In the genomic region with DNA sequence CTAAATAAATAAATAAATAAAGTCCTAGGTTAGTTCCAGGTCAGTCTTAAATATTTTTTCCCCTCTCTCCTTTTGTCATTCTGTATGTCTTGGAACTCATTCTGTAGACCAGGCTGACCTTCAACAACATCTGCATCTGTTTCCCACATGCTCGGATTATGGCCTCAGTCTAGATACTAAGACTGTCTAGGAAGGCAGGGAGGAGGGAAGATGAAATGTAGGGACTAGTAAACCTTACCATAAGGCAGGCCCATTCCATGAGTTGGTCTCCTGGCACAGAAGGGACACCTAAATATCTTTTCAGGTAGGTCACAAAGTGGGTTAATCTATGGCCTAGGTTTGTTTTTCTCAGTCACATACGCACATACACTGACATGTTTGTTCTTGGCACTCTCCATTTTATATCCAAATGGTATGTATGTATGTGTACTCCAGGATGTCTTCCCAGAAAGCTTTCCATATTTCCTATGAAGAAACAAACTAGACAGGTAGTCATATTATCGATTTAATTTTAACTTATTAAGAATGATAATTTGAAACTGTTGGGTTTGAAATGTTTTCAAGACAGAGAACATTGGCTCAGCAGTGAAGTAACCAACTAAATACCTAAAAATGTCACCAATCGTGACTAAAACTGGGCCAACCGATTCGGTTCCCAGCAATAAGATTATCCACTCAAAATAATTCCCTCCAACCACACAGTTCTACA, we compare ENCODE assay signal across 8 mouse cellular contexts. TPM values are rescaled to one million over a fixed set of nuclear protein-coding genes. Genes with fewer than 3 reads are reported as not detected.
DNase-seq lines count a peak whose midpoint lies in the region; ATAC-seq and TF ChIP-seq lines count a peak whose summit lies in the region.

No protein-coding gene starts in this region.

- peak overlapping the region; percentile 84 for H3K4me2 ChIP-seq in lung, embryonic 16.5 days (ENCODE audit: low read depth, low read length)
- peak overlapping the region; percentile 62 for H3K4me2 ChIP-seq in embryonic facial prominence, embryonic 12.5 days (replicated peaks)
- peak overlapping the region; percentile 62 for H3K4me2 ChIP-seq in intestine, postnatal 0 days (replicated peaks; ENCODE audit: low read depth)

- no peak for DNase-seq in lung, postnatal 36 days
- DNase-seq in retina, embryonic 14.5 days (ENCODE audit: low spot score), result peak; percentile 10
- no peak for DNase-seq in left cerebral cortex, postnatal 10 days (ENCODE audit: extremely low spot score in 1 of 2, low spot score in 2 of 2)
- no peak for DNase-seq in adrenal gland, adult 18-20 months (ENCODE audit: low spot score in 2 of 2)
- DNase-seq in thymus, postnatal 36 days, result no peak

- TF ChIP-seq CTCF in intestine, postnatal 0 days (IDR thresholded peaks at IDR 0.05; ENCODE audit: low read depth), result no peak

- peak overlapping the region; percentile 96 for H3K27ac ChIP-seq in lung, embryonic 16.5 days (ENCODE audit: low read length)
- H3K27ac ChIP-seq in embryonic facial prominence, embryonic 12.5 days, result peak overlapping the region; percentile 95
- H3K27ac ChIP-seq in intestine, postnatal 0 days (ENCODE audit: low read depth, low read length), result peak overlapping the region; percentile 93

- H3K9me3 ChIP-seq in lung, embryonic 16.5 days (ENCODE audit: control insufficient read depth, low read length), result no peaks in the 10 kb centered on the region
- no peaks in the 10 kb centered on the region for H3K9me3 ChIP-seq in embryonic facial prominence, embryonic 12.5 days
- H3K9me3 ChIP-seq in intestine, postnatal 0 days (ENCODE audit: control insufficient read depth), result no peaks in the 10 kb centered on the region

- H3K4me1 ChIP-seq in lung, embryonic 16.5 days (replicated peaks; ENCODE audit: control insufficient read depth, insufficient read depth, low read length), result peaks cover 12% of the 10 kb centered on the region
- H3K4me1 ChIP-seq in embryonic facial prominence, embryonic 12.5 days, result peaks cover 17% of the 10 kb centered on the region
- H3K4me1 ChIP-seq in intestine, postnatal 0 days (replicated peaks; ENCODE audit: control insufficient read depth, insufficient read depth, low read length), result no peaks in the 10 kb centered on the region

- peaks cover 5% of the 10 kb centered on the region for H3K36me3 ChIP-seq in lung, embryonic 16.5 days (ENCODE audit: control insufficient read depth, insufficient read depth, low read length)
- H3K36me3 ChIP-seq in embryonic facial prominence, embryonic 12.5 days, result peaks cover 20% of the 10 kb centered on the region
- H3K36me3 ChIP-seq in intestine, postnatal 0 days (ENCODE audit: control insufficient read depth, insufficient read depth), result peaks cover 6% of the 10 kb centered on the region; the same call in 1 of the 2 replicates

- peak overlapping the region; percentile 96 for H3K9ac ChIP-seq in lung, embryonic 16.5 days (ENCODE audit: low read length)
- H3K9ac ChIP-seq in embryonic facial prominence, embryonic 12.5 days, result peak overlapping the region; percentile 75
- H3K9ac ChIP-seq in intestine, postnatal 0 days (ENCODE audit: low read depth, low read length), result peak overlapping the region; percentile 82

- ATAC-seq in lung, embryonic 16.5 days (ENCODE audit: low read depth), result no peak
- ATAC-seq in embryonic facial prominence, embryonic 12.5 days (ENCODE audit: insufficient number of reproducible peaks, insufficient read depth, low FRiP score, low TSS enrichment), result no peak
- no peak for ATAC-seq in intestine, postnatal 0 days

- no peaks in the 10 kb centered on the region for H3K27me3 ChIP-seq in lung, embryonic 16.5 days (ENCODE audit: control insufficient read depth, insufficient read depth, low read depth, low read length)
- no peaks in the 10 kb centered on the region for H3K27me3 ChIP-seq in embryonic facial prominence, embryonic 12.5 days
- no peaks in the 10 kb centered on the region for H3K27me3 ChIP-seq in intestine, postnatal 0 days (replicated peaks; ENCODE audit: control insufficient read depth, insufficient read depth, low read length)

- intact Hi-C loops in left cerebral cortex, postnatal 10 days (cut with DNase I), result loop anchor here (5.0 kb wide), 1 partner anchor 99 kb away; a partner anchor contains a TSS

- peak overlapping the region; percentile 79 for H3K4me3 ChIP-seq in lung, embryonic 16.5 days (ENCODE audit: low read length)
- H3K4me3 ChIP-seq in embryonic facial prominence, embryonic 12.5 days, result peak overlapping the region; percentile 56
- peak overlapping the region; percentile 62 for H3K4me3 ChIP-seq in intestine, postnatal 0 days (ENCODE audit: low read depth, low read length)

- 45% methylated on average over 6 of the region's 6 CpGs for WGBS in lung, embryonic 16.5 days
- WGBS in embryonic facial prominence, embryonic 12.5 days, result 52% methylated on average over 6 of the region's 6 CpGs
- 42% methylated on average over 6 of the region's 6 CpGs for WGBS in intestine, postnatal 0 days

RNA-seq across cellular contexts. Expression of a gene that starts 1.1 kb away (rescaled TPM):
- 14.3 and 15.9 TPM in 2 replicates for polyA plus RNA-seq in lung, embryonic 16.5 days (2015; fragmentation: Nextera tagmentation; extraction: Ambion mirVana)
- 19.7 and 20.3 TPM in 2 replicates for polyA plus RNA-seq in embryonic facial prominence, embryonic 12.5 days (2016; fragmentation: Nextera tagmentation; extraction: Ambion mirVana)
- polyA plus RNA-seq in intestine, postnatal 0 days (2015; fragmentation: Nextera tagmentation; extraction: Ambion mirVana), result 5.4 and 5.8 TPM in 2 replicates
- total RNA-seq in left cerebral cortex, postnatal 10 days (2021), result 10 to 100 TPM; 15.5 to 17.6 TPM
- total RNA-seq in adrenal gland, adult 18-20 months (2021), result 10 to 100 TPM; 14.8 to 15.2 TPM

RNA-seq across cellular contexts. Expression of a gene that starts 27.5 kb away (rescaled TPM):
- 4.8 and 9.3 TPM in 2 replicates for polyA plus RNA-seq in lung, embryonic 16.5 days (2015; fragmentation: Nextera tagmentation; extraction: Ambion mirVana)
- 57.3 and 91.3 TPM in 2 replicates for polyA plus RNA-seq in embryonic facial prominence, embryonic 12.5 days (2016; fragmentation: Nextera tagmentation; extraction: Ambion mirVana)
- 28.9 and 32.3 TPM in 2 replicates for polyA plus RNA-seq in intestine, postnatal 0 days (2015; fragmentation: Nextera tagmentation; extraction: Ambion mirVana)
- total RNA-seq in left cerebral cortex, postnatal 10 days (2021), result 1,000 to 10,000 TPM; 1,052 to 1,067 TPM
- 10 to 100 TPM; 14.6 to 18.7 TPM for total RNA-seq in adrenal gland, adult 18-20 months (2021)

RNA-seq across cellular contexts. Expression of a gene that starts 32.8 kb away (rescaled TPM):
- 47.2 and 47.8 TPM in 2 replicates for polyA plus RNA-seq in lung, embryonic 16.5 days (2015; fragmentation: Nextera tagmentation; extraction: Ambion mirVana)
- polyA plus RNA-seq in embryonic facial prominence, embryonic 12.5 days (2016; fragmentation: Nextera tagmentation; extraction: Ambion mirVana), result 54.0 and 62.4 TPM in 2 replicates
- polyA plus RNA-seq in intestine, postnatal 0 days (2015; fragmentation: Nextera tagmentation; extraction: Ambion mirVana), result 10.0 and 10.5 TPM in 2 replicates
- total RNA-seq in left cerebral cortex, postnatal 10 days (2021), result 10 to 100 TPM; 41.1 to 46.6 TPM
- total RNA-seq in adrenal gland, adult 18-20 months (2021), result 10 to 100 TPM; 24.1 to 30.8 TPM

RNA-seq across cellular contexts. Expression of a gene that starts 45.0 kb away (rescaled TPM):
- 3.0 and 3.4 TPM in 2 replicates for polyA plus RNA-seq in lung, embryonic 16.5 days (2015; fragmentation: Nextera tagmentation; extraction: Ambion mirVana)
- 1.0 and 1.3 TPM in 2 replicates for polyA plus RNA-seq in embryonic facial prominence, embryonic 12.5 days (2016; fragmentation: Nextera tagmentation; extraction: Ambion mirVana)
- polyA plus RNA-seq in intestine, postnatal 0 days (2015; fragmentation: Nextera tagmentation; extraction: Ambion mirVana), result 5.7 and 6.9 TPM in 2 replicates
- 1 to 10 TPM; 1.4 to 1.7 TPM for total RNA-seq in left cerebral cortex, postnatal 10 days (2021)
- 10 to 100 TPM; 21.6 to 23.7 TPM for total RNA-seq in adrenal gland, adult 18-20 months (2021)
